Mouse (Mus musculus) MEL (cell line): ENCODE data around the gene Mapt. TPM values are rescaled to one million over a fixed set of nuclear protein-coding genes. Genes with fewer than 3 reads are reported as not detected.

Experiments used
- DNase-seq: peaks from one replicate; pipeline ENCODE4 v3.0.0; 2011; ENCODE audit warnings: low read depth, low spot score
- H3K27ac ChIP-seq: 2 replicates; pipeline ENCODE4 v1.5.1; 2012; ENCODE audit warnings: low read depth, mild to moderate bottlenecking, control low read depth, low read length, moderate library complexity; ENCODE audit not compliant: control insufficient read depth
- H3K27me3 ChIP-seq, 2 experiments: fragments of 150-350 bp in 1 of 2; sonication (generic) in 1 of 2; 2 replicates each; pipeline ENCODE4 v1.6.1; 2012; ENCODE audit warnings: low read length in 2 of 2, mild to moderate bottlenecking in 2 of 2, improper control_type of control experiment in 1 of 2, moderate library complexity in 1 of 2; ENCODE audit not compliant: insufficient read depth in 2 of 2, control insufficient read depth in 1 of 2
- H3K36me3 ChIP-seq, 2 experiments: 2 replicates each; pipeline ENCODE4 v1.6.1; 2012 to 2014; ENCODE audit warnings: low read length in 2 of 2, improper control_type of control experiment in 1 of 2, inconsistent platforms in 1 of 2, mild to moderate bottlenecking in 1 of 2; ENCODE audit not compliant: insufficient read depth in 2 of 2, control insufficient read depth in 1 of 2
- H3K4me1 ChIP-seq, 2 experiments: fragments of 150-350 bp in 1 of 2; sonication (generic) in 1 of 2; 2 replicates each; pipeline ENCODE4 v1.6.1; 2012; ENCODE audit warnings: low read length in 2 of 2, improper control_type of control experiment in 1 of 2, mild to moderate bottlenecking in 1 of 2; ENCODE audit not compliant: insufficient read depth in 2 of 2, control insufficient read depth in 1 of 2
- H3K4me3 ChIP-seq, 2 experiments: fragments of 150-350 bp in 1 of 2; sonication (generic) in 1 of 2; 2 replicates each; pipeline ENCODE4 v1.5.1; 2012; ENCODE audit warnings: low read depth in 2 of 2, low read length in 2 of 2, mild to moderate bottlenecking in 2 of 2, moderate library complexity in 2 of 2, control low read depth in 1 of 2, improper control_type of control experiment in 1 of 2; ENCODE audit not compliant: control insufficient read depth in 1 of 2, insufficient read depth in 1 of 2
- H3K79me2 ChIP-seq: 2 replicates; pipeline ENCODE4 v1.6.1; 2012; ENCODE audit warnings: mild to moderate bottlenecking, low read length, moderate library complexity; ENCODE audit not compliant: control insufficient read depth, poor library complexity, insufficient read depth
- H3K9ac ChIP-seq: 2 replicates; pipeline ENCODE4 v1.6.1; 2012; ENCODE audit warnings: low read depth, mild to moderate bottlenecking, control low read depth, low read length, moderate library complexity; ENCODE audit not compliant: control insufficient read depth, poor library complexity, severe bottlenecking
- H3K9me3 ChIP-seq: fragments of 150-350 bp; sonication (generic); replicated peaks from 2 replicates; pipeline ENCODE4 v1.6.1; 2012; ENCODE audit warnings: mild to moderate bottlenecking, low read length, improper control_type of control experiment, moderate library complexity; ENCODE audit not compliant: insufficient read depth
- CHD1 ChIP-seq: IDR thresholded peaks from 2 replicates; pipeline ENCODE4 v1.6.1; 2012; ENCODE audit warnings: low read depth, mild to moderate bottlenecking, inconsistent platforms, low read length, improper control_type of control experiment
- CTCF ChIP-seq, 3 experiments: IDR thresholded peaks in 2 of 3; conservative IDR thresholded peaks in 1 of 3; 2 replicates each; pipeline ENCODE4 v1.5.1; 2011 to 2012; ENCODE audit warnings: low read length in 3 of 3, low read depth in 2 of 3, mild to moderate bottlenecking in 2 of 3, improper control_type of control experiment in 1 of 3, inconsistent platforms in 1 of 3, mixed read lengths in 1 of 3, moderate library complexity in 1 of 3; ENCODE audit not compliant: control insufficient read depth in 1 of 3, insufficient read depth in 1 of 3, poor library complexity in 1 of 3, severe bottlenecking in 1 of 3
- ELF1 ChIP-seq: IDR thresholded peaks from 2 replicates; pipeline ENCODE4 v1.6.1; 2014; ENCODE audit warnings: low read depth, mild to moderate bottlenecking, inconsistent platforms, low read length, improper control_type of control experiment, moderate library complexity
- EP300 ChIP-seq, 2 experiments: IDR thresholded peaks; 2 replicates each; pipeline ENCODE4 v1.6.1; 2011; ENCODE audit warnings: improper control_type of control experiment in 2 of 2, low read length in 2 of 2, low read depth in 1 of 2, mild to moderate bottlenecking in 1 of 2
- ETS1 ChIP-seq: IDR thresholded peaks from 2 replicates; pipeline ENCODE4 v1.6.1; 2012; ENCODE audit warnings: low read depth, mild to moderate bottlenecking, inconsistent platforms, low read length, improper control_type of control experiment, moderate library complexity
- GABPA ChIP-seq: IDR thresholded peaks from 2 replicates; pipeline ENCODE4 v1.6.1; 2012; ENCODE audit warnings: low read depth, mild to moderate bottlenecking, inconsistent platforms, low read length, improper control_type of control experiment, moderate library complexity
- GATA1 ChIP-seq: IDR thresholded peaks from 2 replicates; pipeline ENCODE4 v1.6.1; 2011; ENCODE audit warnings: low read depth, low read length, improper control_type of control experiment
- HCFC1 ChIP-seq: IDR thresholded peaks from 2 replicates; pipeline ENCODE4 v1.6.1; 2012; ENCODE audit warnings: low read depth, mild to moderate bottlenecking, inconsistent platforms, low read length, improper control_type of control experiment, moderate library complexity
- JUND ChIP-seq: IDR thresholded peaks from 2 replicates; pipeline ENCODE4 v1.6.1; 2011; ENCODE audit warnings: low read depth, mild to moderate bottlenecking, improper control_type of control experiment, low read length
- MAX ChIP-seq: IDR thresholded peaks from 2 replicates; pipeline ENCODE4 v1.6.1; 2011; ENCODE audit warnings: low read length, improper control_type of control experiment
- MAZ ChIP-seq: IDR thresholded peaks from 2 replicates; pipeline ENCODE4 v1.6.1; 2012; ENCODE audit warnings: low read depth, mild to moderate bottlenecking, inconsistent platforms, low read length, improper control_type of control experiment
- MXI1 ChIP-seq: IDR thresholded peaks from 2 replicates; pipeline ENCODE4 v1.6.1; 2011; ENCODE audit warnings: mild to moderate bottlenecking, low read depth, low read length, improper control_type of control experiment
- NELFE ChIP-seq: IDR thresholded peaks from 2 replicates; pipeline ENCODE4 v1.6.1; 2011; ENCODE audit warnings: low read depth, low read length, improper control_type of control experiment
- NRF1 ChIP-seq: IDR thresholded peaks from 2 replicates; pipeline ENCODE4 v1.6.1; 2014; ENCODE audit warnings: low read depth, mild to moderate bottlenecking, inconsistent platforms, low read length, improper control_type of control experiment, moderate library complexity; ENCODE audit not compliant: poor library complexity, insufficient read depth, severe bottlenecking
- POLR2A ChIP-seq, 2 experiments: IDR thresholded peaks; 2 replicates each; pipeline ENCODE4 v1.6.1; 2011 to 2012; ENCODE audit warnings: low read length in 2 of 2, mild to moderate bottlenecking in 2 of 2, control low read depth in 1 of 2, improper control_type of control experiment in 1 of 2, low read depth in 1 of 2, moderate library complexity in 1 of 2; ENCODE audit not compliant: control insufficient read depth in 1 of 2, insufficient read depth in 1 of 2, poor library complexity in 1 of 2
- RAD21 ChIP-seq: IDR thresholded peaks from 2 replicates; pipeline ENCODE4 v1.6.1; 2011; ENCODE audit warnings: mild to moderate bottlenecking, low read depth, low read length, improper control_type of control experiment
- RCOR1 ChIP-seq: IDR thresholded peaks from 2 replicates; pipeline ENCODE4 v1.6.1; 2012; ENCODE audit warnings: low read depth, mild to moderate bottlenecking, inconsistent platforms, low read length, improper control_type of control experiment
- SIN3A ChIP-seq: IDR thresholded peaks from 2 replicates; pipeline ENCODE4 v1.6.1; 2012; ENCODE audit warnings: low read length, improper control_type of control experiment, inconsistent platforms
- SMC3 ChIP-seq: IDR thresholded peaks from 2 replicates; pipeline ENCODE4 v1.6.1; 2011; ENCODE audit warnings: low read depth, low read length, improper control_type of control experiment
- TBP ChIP-seq: IDR thresholded peaks from 2 replicates; pipeline ENCODE4 v1.8.0; 2011; ENCODE audit warnings: low read depth, low read length, improper control_type of control experiment
- UBTF ChIP-seq: IDR thresholded peaks from 2 replicates; pipeline ENCODE4 v1.6.1; 2012; ENCODE audit warnings: low read depth, mild to moderate bottlenecking, inconsistent platforms, low read length, improper control_type of control experiment, moderate library complexity, borderline replicate concordance; ENCODE audit not compliant: insufficient read depth
- USF2 ChIP-seq, 2 experiments: IDR thresholded peaks; 2 replicates each; pipeline ENCODE4 v1.6.1; 2011 to 2012; ENCODE audit warnings: improper control_type of control experiment in 2 of 2, low read length in 2 of 2, borderline replicate concordance in 1 of 2, inconsistent platforms in 1 of 2, low read depth in 1 of 2, mild to moderate bottlenecking in 1 of 2; ENCODE audit not compliant: insufficient read depth in 1 of 2
- ZKSCAN1 ChIP-seq: IDR thresholded peaks from 2 replicates; pipeline ENCODE4 v1.6.1; 2012; ENCODE audit warnings: low read depth, mild to moderate bottlenecking, inconsistent platforms, low read length, improper control_type of control experiment, moderate library complexity
- ZMIZ1 ChIP-seq: IDR thresholded peaks from 2 replicates; pipeline ENCODE4 v1.6.1; 2012; ENCODE audit warnings: low read depth, mild to moderate bottlenecking, inconsistent platforms, low read length, improper control_type of control experiment, moderate library complexity
- ZNF384 ChIP-seq: IDR thresholded peaks from 2 replicates; pipeline ENCODE4 v1.6.1; 2012; ENCODE audit warnings: low read depth, mild to moderate bottlenecking, inconsistent platforms, low read length, improper control_type of control experiment
- polyA plus RNA-seq, 2 experiments: library from polyadenylated mRNA; stranded (reverse) in 1 of 2; unstranded in 1 of 2; fragments of >175 nt in 1 of 2; fragments of >200 nt in 1 of 2; gene quantifications; 2 replicates each; pipeline versions ENCODE4 v1.2.1 to v1.2.4; 2012; ENCODE audit warnings: low replicate concordance in 2 of 2, low read depth in 1 of 2; ENCODE audit not compliant: insufficient read length in 2 of 2, insufficient read depth in 1 of 2, missing spikeins in 1 of 2
- total RNA-seq: library from RNA; depleted of rRNA; stranded (reverse); fragments of 300-350 nt; gene quantifications from 2 replicates; pipeline ENCODE4 v1.2.3, GENCODE M21; 2012; rRNA removed

The Mapt gene
- total RNA-seq (0.72 and 0.89 TPM in 2 replicates), polyA plus RNA-seq (1 to 10 TPM in 1 of 2 experiments, not detected in 1; 1.7 TPM)

- DNase-seq: peak; percentile 92
- H3K9ac ChIP-seq: peak within 1 kb of the TSS; percentile 89
- H3K27ac ChIP-seq: peak within 1 kb of the TSS; percentile 30
- peak; percentile 90 for TF ChIP-seq NRF1
- peak; percentile 79 for TF ChIP-seq NELFE
- TF ChIP-seq RAD21: peak; percentile 13; the same call in 1 of the 2 replicates
- TF ChIP-seq UBTF: peak; percentile 80; the same call in 1 of the 2 replicates
- TF ChIP-seq GATA1: no peak
- TF ChIP-seq SIN3A: no peak; the same call in 1 of the 2 replicates
- peak; percentile 94 for TF ChIP-seq MAZ
- no peak for TF ChIP-seq EP300 (IDR thresholded peaks at IDR 0.05; ENCODE audit: low read depth in 1 of 2, low read length in 2 of 2)
- TF ChIP-seq POLR2A (IDR thresholded peaks at IDR 0.05; ENCODE audit: control insufficient read depth in 1 of 2, insufficient read depth in 1 of 2, low read depth in 1 of 2, low read length in 2 of 2, poor library complexity in 1 of 2): peak; percentile 82 to 83
- TF ChIP-seq JUND: no peak
- peak; percentile 76 to 97 (median 87); a peak in 5 of 6 replicates for TF ChIP-seq CTCF (IDR thresholded peaks at IDR 0.05 in 2 of 3, conservative IDR thresholded peaks at IDR 0.05 in 1 of 3; ENCODE audit: control insufficient read depth in 1 of 3, insufficient read depth in 1 of 3, low read depth in 2 of 3, low read length in 3 of 3, poor library complexity in 1 of 3, severe bottlenecking in 1 of 3)
- TF ChIP-seq ZKSCAN1: no peak
- peaks cover 2% of the 10 kb centered on the region; the same call in 1 of the 2 replicates for H3K79me2 ChIP-seq
- peaks cover 0 to 3% of the 10 kb centered on the region in 2 experiments; a peak in 2 of 4 replicates for H3K36me3 ChIP-seq
- peaks cover 0 to 5% of the 10 kb centered on the region in 2 experiments; a peak in 1 of 4 replicates for H3K4me1 ChIP-seq
- no peaks in the 10 kb centered on the region; a peak in 2 of 4 replicates for H3K27me3 ChIP-seq
- no peaks in the 10 kb centered on the region for H3K9me3 ChIP-seq
- H3K4me3 ChIP-seq: peak within 1 kb of the TSS; percentile 85
Measured at GRCm38 (mm10) chr11:104231041-104231911, at the start of gene Mapt. Gene Mapt (plus strand): TSS chr11:104231390.

GRCm38 (mm10) chr11:104182141-104182540 is 49.0 kb upstream of the Mapt start:
- DNase-seq: no peak
- no peaks in the 10 kb centered on the region; a peak in 2 of 4 replicates for H3K27me3 ChIP-seq
- no peak overlapping the region for H3K9ac ChIP-seq
- H3K27ac ChIP-seq: no peak overlapping the region
- H3K36me3 ChIP-seq: no peaks in the 10 kb centered on the region
- no peaks in the 10 kb centered on the region for H3K79me2 ChIP-seq
- H3K4me3 ChIP-seq: no peak overlapping the region
- no peak for TF ChIP-seq UBTF
- TF ChIP-seq MXI1: no peak
- no peak for TF ChIP-seq GABPA
- no peak for TF ChIP-seq POLR2A (IDR thresholded peaks at IDR 0.05; ENCODE audit: control insufficient read depth in 1 of 2, insufficient read depth in 1 of 2, low read depth in 1 of 2, low read length in 2 of 2, poor library complexity in 1 of 2)
- no peak for TF ChIP-seq ETS1
- no peak for TF ChIP-seq GATA1
- TF ChIP-seq HCFC1: no peak
- no peak for TF ChIP-seq NELFE
- TF ChIP-seq SMC3: no peak
- no peak for TF ChIP-seq RAD21
- TF ChIP-seq TBP: no peak
- no peak for TF ChIP-seq RCOR1
- no peak for TF ChIP-seq ZKSCAN1
- TF ChIP-seq MAX: no peak
- no peak for TF ChIP-seq ZNF384
- no peak for TF ChIP-seq ZMIZ1
- TF ChIP-seq USF2 (IDR thresholded peaks at IDR 0.05; ENCODE audit: borderline replicate concordance in 1 of 2, insufficient read depth in 1 of 2, low read depth in 1 of 2, low read length in 2 of 2): no peak
- TF ChIP-seq CHD1: no peak
- no peak for TF ChIP-seq ELF1
- H3K9me3 ChIP-seq: no peaks in the 10 kb centered on the region
- H3K4me1 ChIP-seq: no peaks in the 10 kb centered on the region
